Comparison of ENCODE assay signal across 22 mouse cellular contexts in genomic region chr16:14885372-14885771, GRCm38 (mm10). TPM values are rescaled to one million over a fixed set of nuclear protein-coding genes. Genes with fewer than 3 reads are reported as not detected.
"Had no signal": no experiment of that assay in that cellular context is flagged by ENCODE, and none has a peak within 500 bp of the region (broad histone marks: within the 10 kb centered on the region; RNA-seq: fewer than 3 reads in every experiment).

No protein-coding gene starts in this region.

- H3K4me2 ChIP-seq: kidney, embryonic 15.5 days; limb, embryonic 13.5 days; liver, embryonic 12.5 days; liver, embryonic 15.5 days; lung, embryonic 15.5 days; midbrain, embryonic 13.5 days had no signal

- H3K36me3 ChIP-seq: kidney, embryonic 15.5 days; limb, embryonic 10.5 days; limb, embryonic 13.5 days; liver, embryonic 12.5 days; liver, embryonic 15.5 days; lung, embryonic 15.5 days; midbrain, embryonic 10.5 days; midbrain, embryonic 13.5 days had no signal

- H3K9me3 ChIP-seq: kidney, embryonic 15.5 days; limb, embryonic 10.5 days; limb, embryonic 13.5 days; liver, embryonic 12.5 days; liver, embryonic 15.5 days; lung, embryonic 15.5 days; megakaryocyte, embryonic 14.5 days; midbrain, embryonic 10.5 days; midbrain, embryonic 13.5 days had no signal

- H3K27ac ChIP-seq: kidney, embryonic 15.5 days; limb, embryonic 10.5 days; limb, embryonic 13.5 days; liver, embryonic 12.5 days; liver, embryonic 15.5 days; lung, embryonic 15.5 days; midbrain, embryonic 10.5 days; midbrain, embryonic 13.5 days had no signal

- DNase-seq: kidney, adult 11 months; kidney, adult 8-10 months; kidney, postnatal 10 days; kidney, postnatal 36 days; liver; lung, adult 18-20 months; lung, postnatal 10 days; lung, postnatal 36 days; thymus, postnatal 25 days had no signal

- ATAC-seq: liver, embryonic 12.5 days; midbrain, embryonic 13.5 days; midbrain, embryonic 16.5 days had no signal

- H3K4me1 ChIP-seq: kidney, embryonic 15.5 days; limb, embryonic 10.5 days; limb, embryonic 13.5 days; liver, embryonic 12.5 days; liver, embryonic 15.5 days; lung, embryonic 15.5 days; megakaryocyte, embryonic 14.5 days; midbrain, embryonic 10.5 days; midbrain, embryonic 13.5 days had no signal

- H3K9ac ChIP-seq: kidney, embryonic 15.5 days; limb, embryonic 13.5 days; liver, embryonic 12.5 days; liver, embryonic 15.5 days; lung, embryonic 15.5 days; midbrain, embryonic 13.5 days had no signal

- H3K4me3 ChIP-seq: kidney, embryonic 15.5 days; limb, embryonic 10.5 days; limb, embryonic 13.5 days; liver, embryonic 12.5 days; liver, embryonic 15.5 days; lung, embryonic 15.5 days; megakaryocyte, embryonic 14.5 days; midbrain, embryonic 10.5 days; midbrain, embryonic 13.5 days had no signal

- H3K27me3 ChIP-seq: kidney, embryonic 15.5 days; limb, embryonic 13.5 days; liver, embryonic 12.5 days; liver, embryonic 15.5 days; lung, embryonic 15.5 days; megakaryocyte, embryonic 14.5 days; midbrain, embryonic 13.5 days had no signal

RNA-seq across cellular contexts. Expression of gene Efcab1, which starts 21.0 kb away (rescaled TPM):
- total RNA-seq: monocyte, adult 5-6 weeks had no signal
- polyA plus RNA-seq: small intestine, adult 2 months; spleen, adult 2 months had no signal
